Mouse (Mus musculus): ENCODE measurements at regions not wholly inside any gene's neighbourhood (a gene's known extent, or its start where the extent isn't known, plus 50 kb on each side); places are given as distances from the start of the nearest gene placed in this dataset.

DNA sequence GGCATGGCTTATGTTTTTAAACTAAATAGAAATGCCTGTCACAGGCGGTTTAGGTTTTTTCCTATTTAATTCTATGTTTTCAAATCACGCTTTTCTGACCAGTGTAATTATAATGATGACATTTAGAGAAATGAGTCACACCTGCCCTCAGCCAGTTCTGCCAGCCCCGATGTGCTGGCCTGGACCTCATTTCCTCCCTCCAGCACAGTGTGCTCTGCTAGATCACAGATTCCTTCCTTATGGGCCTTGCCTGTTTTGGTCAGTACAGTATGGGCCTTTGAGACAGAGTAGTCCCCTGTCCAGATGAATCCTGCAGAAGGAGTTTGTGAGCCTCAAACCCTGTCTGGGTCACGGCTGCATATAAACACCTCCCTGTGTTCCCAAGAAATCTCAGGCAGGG, 569.6 kb upstream of the Btbd3 start:
- Histone ChIP-seq H3K27me3 (0 out of 2 replicates have a peak, but pooled peaks cover 5% of the 10 kb centered on the region), H3K27ac (replicated peaks) (no peak overlapping the region), H3K4me2 (no peak overlapping the region), H3K4me3 (no peak overlapping the region), H3K9ac (no peak overlapping the region), H3K4me1 (replicated peaks) (0 out of 2 replicates have a peak, but pooled peaks cover 3% of the 10 kb centered on the region), H3K9me3 (no peaks in the 10 kb centered on the region), H3K36me3 (no peaks in the 10 kb centered on the region)
- WGBS, result 78% methylated on average over 4 of the region's 4 CpGs
- ATAC-seq (ENCODE audit: low FRiP score, low read depth), result no peak

DNA sequence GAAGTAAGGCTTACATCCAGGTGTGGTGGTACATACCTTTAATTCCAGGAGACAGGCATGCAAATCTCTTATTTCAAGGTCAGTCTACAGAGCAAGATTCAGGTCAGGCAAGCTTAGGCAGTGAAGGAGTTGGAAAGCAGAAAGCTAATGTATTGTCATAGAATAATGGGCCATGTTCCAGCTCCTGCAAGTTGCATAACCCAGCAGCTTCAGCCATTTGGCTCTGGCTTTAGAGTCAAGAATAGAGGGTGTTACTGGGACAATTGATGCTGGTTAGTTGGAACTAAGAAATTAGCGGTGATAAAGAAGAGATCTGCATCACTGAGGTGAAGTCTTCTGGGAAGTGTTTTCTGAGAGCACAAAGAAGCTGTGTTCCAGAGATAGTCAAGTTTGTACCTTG, 565.3 kb upstream of the Jag1 start:
- Histone ChIP-seq H3K4me2 (no peak overlapping the region), H3K4me3 (no peak overlapping the region), H3K36me3 (no peaks in the 10 kb centered on the region), H3K4me1 (replicated peaks) (no peaks in the 10 kb centered on the region), H3K9ac (no peak overlapping the region), H3K27ac (replicated peaks) (no peak overlapping the region), H3K27me3 (no peaks in the 10 kb centered on the region), H3K9me3 (no peaks in the 10 kb centered on the region)
- WGBS, result 95% methylated on average over 1 of the region's 1 CpGs
- no peak for ATAC-seq (ENCODE audit: low FRiP score, low read depth)

GRCm38 (mm10) chr2:137663171-137663570, 546.7 kb upstream of the Jag1 start:
- Histone ChIP-seq H3K9me3 (no peaks in the 10 kb centered on the region), H3K27ac (replicated peaks) (no peak overlapping the region), H3K4me3 (no peak overlapping the region), H3K4me2 (no peak overlapping the region), H3K27me3 (no peaks in the 10 kb centered on the region), H3K4me1 (replicated peaks) (no peaks in the 10 kb centered on the region; the same call in 1 of the 2 replicates), H3K9ac (no peak overlapping the region), H3K36me3 (no peaks in the 10 kb centered on the region)
- 62% methylated on average over 2 of the region's 2 CpGs for WGBS
- no peak for ATAC-seq (ENCODE audit: low FRiP score, low read depth)

- Histone ChIP-seq H3K4me3 (no peak overlapping the region), H3K4me1 (replicated peaks) (no peaks in the 10 kb centered on the region; the same call in 1 of the 2 replicates), H3K9ac (no peak overlapping the region), H3K9me3 (no peaks in the 10 kb centered on the region), H3K27ac (replicated peaks) (no peak overlapping the region), H3K36me3 (no peaks in the 10 kb centered on the region), H3K4me2 (no peak overlapping the region), H3K27me3 (no peaks in the 10 kb centered on the region)
- no peak for ATAC-seq (ENCODE audit: low FRiP score, low read depth)
- WGBS, result 95% methylated on average over 2 of the region's 2 CpGs
These were observed 545.8 kb upstream of the Jag1 start for GRCm38 (mm10) chr2:137662216-137662615.

- no peak overlapping the region for H3K4me3 ChIP-seq
- no peaks in the 10 kb centered on the region for H3K36me3 ChIP-seq
- H3K27me3 ChIP-seq, result no peaks in the 10 kb centered on the region
- H3K4me1 ChIP-seq (replicated peaks), result no peaks in the 10 kb centered on the region; the same call in 1 of the 2 replicates
- 62% methylated on average over 1 of the region's 1 CpGs for WGBS
- H3K4me2 ChIP-seq, result no peak overlapping the region
- ATAC-seq (ENCODE audit: low FRiP score, low read depth), result no peak
- no peak overlapping the region for H3K9ac ChIP-seq
- H3K9me3 ChIP-seq, result no peaks in the 10 kb centered on the region
- H3K27ac ChIP-seq (replicated peaks), result no peak overlapping the region
These were observed 544.0 kb upstream of the Jag1 start for GRCm38 (mm10) chr2:137660449-137660848.

DNA sequence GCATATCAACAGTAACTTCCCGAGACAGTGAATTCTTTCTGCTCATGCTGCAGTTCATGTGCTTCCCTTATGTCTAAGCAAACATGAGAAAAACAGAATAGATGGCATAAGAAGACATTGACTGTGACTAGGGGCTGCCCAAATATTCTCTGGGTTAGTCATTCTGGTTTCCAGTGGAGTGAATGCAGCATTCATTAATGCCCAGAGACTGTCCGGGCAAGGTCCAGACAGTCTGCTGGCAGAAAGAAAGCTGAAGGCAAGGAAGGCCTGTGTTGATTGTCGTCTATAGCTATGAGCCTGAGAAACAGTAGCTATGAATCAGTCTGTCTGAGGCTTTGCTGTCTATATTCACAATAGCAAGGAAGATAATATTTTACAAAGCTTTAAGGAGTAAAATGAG, 537.9 kb upstream of the Jag1 start:
- no peaks in the 10 kb centered on the region for H3K27me3 ChIP-seq
- H3K9ac ChIP-seq, result no peak overlapping the region
- no peak for ATAC-seq (ENCODE audit: low FRiP score, low read depth)
- no peak overlapping the region for H3K4me3 ChIP-seq
- WGBS, result 83% methylated on average over 3 of the region's 3 CpGs
- H3K27ac ChIP-seq (replicated peaks), result no peak overlapping the region
- no peaks in the 10 kb centered on the region for H3K4me1 ChIP-seq (replicated peaks)
- no peaks in the 10 kb centered on the region for H3K9me3 ChIP-seq
- H3K36me3 ChIP-seq, result no peaks in the 10 kb centered on the region
- no peak overlapping the region for H3K4me2 ChIP-seq

DNA sequence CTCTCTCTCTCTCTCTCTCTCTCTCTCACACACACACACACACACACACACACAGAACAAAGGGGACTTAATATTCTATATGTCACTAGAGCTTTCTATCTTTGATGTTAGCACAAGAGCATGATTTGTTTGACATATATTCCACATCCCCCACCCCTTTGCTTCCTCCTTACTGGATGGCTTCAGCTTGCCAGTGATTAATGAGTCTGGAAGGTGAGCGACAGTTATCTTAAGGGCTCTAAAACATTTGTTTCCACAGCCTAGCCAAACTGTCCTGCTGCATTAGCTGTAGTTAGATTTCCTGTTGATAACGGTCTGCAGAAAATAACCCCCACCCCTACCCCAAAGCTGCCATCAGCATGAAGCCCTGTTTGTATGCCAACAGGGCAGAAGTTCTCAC, 527.7 kb upstream of the Jag1 start:
- Histone ChIP-seq H3K36me3 (no peaks in the 10 kb centered on the region), H3K4me3 (no peak overlapping the region), H3K9ac (no peak overlapping the region), H3K9me3 (no peaks in the 10 kb centered on the region), H3K27me3 (no peaks in the 10 kb centered on the region), H3K4me2 (no peak overlapping the region), H3K4me1 (replicated peaks) (no peaks in the 10 kb centered on the region), H3K27ac (replicated peaks) (no peak overlapping the region)
- no peak for ATAC-seq (ENCODE audit: low FRiP score, low read depth)
- WGBS, result 59% methylated on average over 2 of the region's 2 CpGs

GRCm38 (mm10) chr2:137643269-137644055, 527.0 kb upstream of the Jag1 start:
- WGBS, result 81% methylated on average over 10 of the region's 10 CpGs
- H3K9me3 ChIP-seq, result no peaks in the 10 kb centered on the region
- no peak overlapping the region for H3K4me2 ChIP-seq
- no peak overlapping the region for H3K27ac ChIP-seq (replicated peaks)
- no peak overlapping the region for H3K9ac ChIP-seq
- no peaks in the 10 kb centered on the region for H3K36me3 ChIP-seq
- H3K27me3 ChIP-seq, result no peaks in the 10 kb centered on the region
- H3K4me3 ChIP-seq, result no peak overlapping the region
- no peak for ATAC-seq (ENCODE audit: low FRiP score, low read depth)
- no peaks in the 10 kb centered on the region for H3K4me1 ChIP-seq (replicated peaks)

DNA sequence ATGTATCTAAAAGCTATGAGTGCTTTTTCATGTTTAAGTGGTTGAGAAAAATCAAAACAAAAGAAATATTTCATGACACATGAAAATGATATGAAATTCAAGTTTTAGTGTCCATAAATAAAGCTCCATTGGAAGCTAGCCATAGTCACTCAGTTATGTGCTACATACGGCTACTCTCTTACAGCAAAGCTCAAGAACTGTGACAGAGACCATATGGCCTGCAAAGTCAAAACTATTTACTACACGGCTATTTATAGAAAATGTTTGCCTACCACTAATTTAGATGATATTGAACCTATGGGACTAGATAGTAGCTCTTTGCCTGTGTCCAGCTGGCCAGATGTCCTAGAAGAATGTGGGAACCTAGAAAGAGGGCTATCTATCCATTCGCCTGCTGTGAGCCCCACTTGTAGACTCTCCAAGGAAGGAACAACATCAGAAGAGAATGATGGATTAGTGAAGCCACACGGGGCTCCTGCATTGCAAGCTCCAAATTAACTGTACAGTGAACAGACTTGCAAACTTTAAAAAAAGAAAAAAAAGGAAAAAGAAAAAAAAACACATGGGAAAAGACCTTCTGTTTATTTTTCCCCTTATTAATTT, 518.7 kb upstream of the Jag1 start:
- Histone ChIP-seq H3K4me1 (replicated peaks) (no peaks in the 10 kb centered on the region), H3K27ac (replicated peaks) (no peak overlapping the region), H3K4me3 (no peak overlapping the region), H3K4me2 (no peak overlapping the region), H3K27me3 (no peaks in the 10 kb centered on the region), H3K9me3 (no peaks in the 10 kb centered on the region), H3K9ac (no peak overlapping the region), H3K36me3 (no peaks in the 10 kb centered on the region)
- no peak for ATAC-seq (ENCODE audit: low FRiP score, low read depth)
- 83% methylated on average over 4 of the region's 4 CpGs for WGBS

DNA sequence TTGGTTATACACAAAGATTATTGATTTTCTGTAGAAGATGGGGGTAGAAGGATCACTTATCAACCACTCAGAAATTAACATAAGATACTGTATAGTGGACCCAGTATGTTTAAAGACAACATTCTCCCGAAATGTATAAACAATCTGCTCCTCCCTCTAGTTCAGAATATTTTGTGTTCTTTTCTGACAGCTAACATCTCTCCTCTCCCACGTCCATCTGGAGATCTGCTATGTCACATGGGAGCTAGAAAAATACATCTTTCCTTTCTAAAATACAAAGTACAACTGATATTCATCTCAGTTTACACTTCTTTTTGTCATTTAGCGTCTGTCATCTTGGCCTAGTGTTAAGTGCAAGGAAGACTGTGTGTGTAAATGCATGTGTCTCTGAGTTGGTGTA, 500.2 kb upstream of the Jag1 start:
- no peaks in the 10 kb centered on the region for H3K27me3 ChIP-seq
- no peaks in the 10 kb centered on the region for H3K4me1 ChIP-seq (replicated peaks)
- 88% methylated on average over 3 of the region's 3 CpGs for WGBS
- no peak overlapping the region for H3K9ac ChIP-seq
- H3K4me2 ChIP-seq, result no peak overlapping the region
- no peak for ATAC-seq (ENCODE audit: low FRiP score, low read depth)
- H3K36me3 ChIP-seq, result no peaks in the 10 kb centered on the region
- H3K4me3 ChIP-seq, result no peak overlapping the region
- H3K27ac ChIP-seq (replicated peaks), result no peak overlapping the region
- no peaks in the 10 kb centered on the region for H3K9me3 ChIP-seq

DNA sequence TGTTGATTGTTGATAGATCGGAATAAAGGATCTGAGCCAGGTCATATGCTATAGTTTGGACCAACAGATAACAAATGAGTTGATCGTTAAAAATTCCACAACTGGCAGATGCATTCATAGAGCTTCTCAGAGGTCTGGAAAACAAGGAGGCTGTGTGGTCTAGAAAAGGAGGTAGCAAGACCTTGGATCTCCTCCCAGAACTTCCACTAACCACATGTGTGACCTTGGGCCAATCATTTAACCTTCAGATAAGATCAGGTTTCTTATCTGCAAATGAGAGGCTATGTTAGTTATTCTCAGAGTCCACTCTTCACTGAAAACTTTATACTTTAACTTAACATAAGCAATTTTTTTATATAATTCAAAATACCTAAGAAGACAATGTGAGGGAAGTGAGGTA, 497.3 kb upstream of the Jag1 start:
- no peaks in the 10 kb centered on the region for H3K4me1 ChIP-seq (replicated peaks)
- no peak overlapping the region for H3K4me3 ChIP-seq
- no peak overlapping the region for H3K9ac ChIP-seq
- no peaks in the 10 kb centered on the region for H3K36me3 ChIP-seq
- ATAC-seq (ENCODE audit: low FRiP score, low read depth), result no peak
- no peak overlapping the region for H3K27ac ChIP-seq (replicated peaks)
- 95% methylated on average over 2 of the region's 2 CpGs for WGBS
- no peaks in the 10 kb centered on the region for H3K27me3 ChIP-seq
- H3K9me3 ChIP-seq, result no peaks in the 10 kb centered on the region
- no peak overlapping the region for H3K4me2 ChIP-seq

DNA sequence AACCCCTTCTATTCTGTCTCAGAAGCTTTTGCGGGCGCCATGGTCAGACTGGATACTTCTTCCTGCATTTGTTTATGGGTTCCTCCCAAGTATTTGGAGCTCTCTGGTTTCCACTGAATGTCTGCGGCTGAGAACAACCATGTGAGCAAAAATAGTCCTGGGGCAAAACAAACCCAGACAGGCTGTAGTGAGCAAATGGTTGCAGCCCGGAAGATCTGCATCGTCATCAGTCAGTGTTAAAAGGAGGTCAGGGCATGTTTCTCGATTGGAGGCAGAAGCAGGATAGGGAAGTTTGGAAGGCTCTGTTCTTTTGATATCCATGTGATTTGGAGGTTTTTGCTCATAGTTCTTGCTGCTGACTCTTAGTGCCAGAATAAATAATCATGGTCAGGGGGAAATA, 492.1 kb upstream of the Jag1 start:
- no peaks in the 10 kb centered on the region for H3K27me3 ChIP-seq
- 84% methylated on average over 6 of the region's 6 CpGs for WGBS
- no peak for ATAC-seq (ENCODE audit: low FRiP score, low read depth)
- H3K9me3 ChIP-seq, result no peaks in the 10 kb centered on the region
- no peak overlapping the region for H3K9ac ChIP-seq
- H3K4me3 ChIP-seq, result no peak overlapping the region
- H3K36me3 ChIP-seq, result no peaks in the 10 kb centered on the region
- no peak overlapping the region for H3K4me2 ChIP-seq
- H3K27ac ChIP-seq (replicated peaks), result no peak overlapping the region
- H3K4me1 ChIP-seq (replicated peaks), result no peaks in the 10 kb centered on the region

- no peak overlapping the region for H3K4me2 ChIP-seq
- H3K4me1 ChIP-seq (replicated peaks), result no peaks in the 10 kb centered on the region
- ATAC-seq (ENCODE audit: low FRiP score, low read depth), result no peak
- H3K27ac ChIP-seq (replicated peaks), result no peak overlapping the region
- 88% methylated on average over 7 of the region's 7 CpGs for WGBS
- no peak overlapping the region for H3K9ac ChIP-seq
- no peaks in the 10 kb centered on the region for H3K27me3 ChIP-seq
- no peak overlapping the region for H3K4me3 ChIP-seq
- no peaks in the 10 kb centered on the region for H3K36me3 ChIP-seq
- no peaks in the 10 kb centered on the region for H3K9me3 ChIP-seq
These were observed 481.7 kb upstream of the Jag1 start for GRCm38 (mm10) chr2:137598136-137598535.
